Mouse (Mus musculus): ENCODE results near the gene Sap30l.

GRCm38 (mm10) chr11:57799456-57799855 is 2.0 kb upstream of the Sap30l start:
- no peak for TF ChIP-seq POLR2A (IDR thresholded peaks at IDR 0.05; ENCODE audit: low read depth, low read length)
- no peak for TF ChIP-seq CTCF (IDR thresholded peaks at IDR 0.05; ENCODE audit: extremely low read depth, insufficient read depth, insufficient read length, insufficient replicate concordance)
